Mouse (Mus musculus) heart, adult 11 months (tissue): ENCODE data around the gene Arl2.
"Not testable (repeated sequence)": the region's sequence is repeated elsewhere in the genome, so short reads cannot be mapped to it uniquely, and the experiment has no call there.

Experiments
- DNase-seq: peaks from one replicate; pipeline ENCODE4 v3.0.0; 2022

Arl2 gene

DNA sequence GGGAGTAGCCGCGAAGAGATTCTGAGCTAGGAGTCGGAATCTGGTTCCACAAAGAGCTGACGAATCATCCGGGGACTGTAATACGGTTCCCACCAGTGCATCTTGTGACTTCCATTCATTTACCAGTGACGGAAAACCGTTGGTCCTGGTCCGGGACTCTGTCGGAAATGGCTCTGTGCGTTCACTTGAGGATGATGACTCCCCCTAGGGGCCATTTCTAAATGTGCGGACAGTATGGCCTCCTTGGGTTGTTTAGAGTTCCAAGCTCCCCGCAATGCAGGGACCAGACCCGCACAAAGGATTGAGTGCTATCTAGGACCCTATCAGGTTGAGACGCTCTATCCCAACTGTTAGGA is at the start of gene Arl2:
Arl2 (minus strand) TSS at position 155 of the 356 bp plus-strand sequence.
- DNase-seq = no peak

DNA sequence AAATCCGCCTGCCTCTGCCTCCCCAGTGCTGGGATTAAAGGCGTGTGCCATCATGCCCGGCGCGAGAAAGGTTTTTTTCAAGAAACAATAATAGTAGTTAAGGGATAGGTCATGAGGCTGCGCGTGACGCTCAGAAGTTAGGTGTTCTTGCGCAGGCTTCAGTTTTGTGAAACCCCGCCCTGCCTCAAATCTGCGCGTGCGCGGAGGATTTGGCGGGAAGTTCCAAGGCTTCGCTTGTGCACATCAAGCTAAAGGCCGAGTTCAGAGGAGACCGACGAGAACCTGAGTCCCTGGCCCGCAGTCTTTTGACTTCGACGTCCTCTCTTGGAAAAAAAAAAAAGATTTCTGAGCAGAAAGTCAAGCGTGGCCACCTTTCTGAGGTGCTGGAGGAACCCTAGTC is 42.8 kb upstream of the Arl2 start, which contains the start of gene Majin:
Majin (plus strand) TSS at position 258 of the 400 bp plus-strand sequence.
- DNase-seq = no peak

DNA sequence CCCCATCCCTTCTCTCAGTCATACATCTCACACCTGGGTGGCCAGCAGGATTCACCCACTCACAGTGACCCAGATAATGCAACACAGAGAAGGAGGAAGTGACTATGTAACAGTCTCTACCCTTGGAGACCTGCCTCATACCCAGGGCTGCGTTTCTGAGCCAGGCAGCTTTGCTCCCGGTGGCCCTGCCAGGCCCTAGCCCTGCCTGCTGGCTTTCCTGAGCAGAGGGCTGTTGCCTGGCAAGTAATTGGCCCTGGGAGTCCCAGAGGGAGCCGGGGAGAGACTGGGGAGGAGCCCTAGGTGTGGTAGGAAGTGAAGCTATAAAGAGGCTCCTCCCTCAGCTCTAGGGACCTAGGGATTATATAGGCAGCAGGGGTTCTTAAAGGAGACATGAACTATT is 41.2 kb upstream of the Arl2 start:
- no peak for DNase-seq

DNA sequence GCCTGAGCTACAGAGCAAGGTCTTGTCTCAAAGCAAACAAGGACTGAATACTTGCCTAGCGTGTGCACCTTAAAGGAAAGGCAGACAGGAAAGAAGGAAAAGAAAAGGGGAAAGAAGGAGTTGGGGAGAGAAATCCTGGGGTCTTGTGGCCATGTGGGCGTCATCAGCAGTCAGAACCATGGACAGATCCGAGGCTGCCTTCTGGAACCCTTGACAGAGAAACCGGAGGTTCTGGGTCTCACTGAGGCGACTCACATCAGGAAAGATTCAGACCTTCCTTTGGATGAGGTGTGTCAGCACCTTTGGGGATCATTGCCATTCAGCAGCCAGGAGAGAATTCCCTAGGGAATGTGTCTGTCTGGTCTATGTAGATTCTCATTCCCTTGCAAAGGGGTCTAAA is 40.3 kb upstream of the Arl2 start:
- DNase-seq = no peak

DNA sequence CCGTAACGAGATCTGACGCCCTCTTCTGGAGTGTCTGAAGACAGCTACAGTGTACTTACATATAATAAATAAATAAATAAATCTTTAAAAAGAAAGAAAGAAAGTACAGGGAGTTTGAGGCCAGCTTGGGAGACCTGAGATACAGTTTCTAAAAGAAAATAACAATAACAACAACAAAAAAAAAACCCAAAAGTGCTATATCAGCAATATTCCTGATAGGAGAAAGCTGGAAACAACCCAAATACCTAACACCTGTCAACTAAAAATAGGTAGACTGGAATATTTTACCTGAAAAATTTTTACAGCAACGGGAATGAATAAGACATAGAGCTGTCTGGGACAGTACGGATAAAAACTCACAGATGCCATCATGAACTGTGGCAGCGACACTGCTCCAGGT is 37.4 kb upstream of the Arl2 start:
- DNase-seq = no peak

DNA sequence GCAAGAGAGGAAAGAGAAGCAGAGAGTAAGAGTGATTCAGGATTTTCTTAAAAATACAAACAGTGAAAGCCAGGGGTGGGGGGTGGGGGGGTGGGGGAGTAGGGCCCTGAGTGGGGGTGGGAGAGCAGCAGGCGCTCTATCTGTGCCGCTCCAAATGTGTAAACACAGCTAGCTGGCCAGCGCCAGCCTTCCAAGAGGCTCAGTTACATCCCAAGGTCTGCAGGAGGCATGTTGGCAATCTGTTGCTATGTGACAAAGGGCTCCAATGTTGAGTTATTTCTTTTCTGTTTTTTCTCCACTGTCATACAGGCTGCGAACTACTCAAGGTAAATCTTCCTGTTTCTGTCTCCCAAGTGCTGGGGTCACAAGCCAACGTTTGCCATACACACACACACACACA is 33.4 kb upstream of the Arl2 start:
- no peak for DNase-seq

DNA sequence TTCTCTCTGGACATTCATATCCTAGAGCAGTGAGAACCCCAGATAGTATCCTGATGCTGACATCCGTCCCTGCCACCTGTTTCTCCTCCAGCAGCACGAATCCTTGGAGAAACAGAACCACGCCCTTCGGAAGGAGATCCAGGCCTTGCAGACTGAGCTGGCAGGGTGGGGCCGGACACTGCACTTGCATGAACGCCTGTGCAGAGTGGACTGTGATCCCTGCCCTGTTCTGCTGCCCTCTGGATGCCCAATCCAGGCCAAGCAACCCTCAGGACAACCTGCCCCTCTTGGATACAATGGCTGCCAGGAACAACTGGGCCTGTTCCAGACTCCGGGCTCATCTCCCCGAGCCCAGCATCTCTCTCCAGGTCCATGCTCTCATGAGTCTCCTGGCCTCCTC is 29.9 kb upstream of the Arl2 start:
- no peak for DNase-seq

DNA sequence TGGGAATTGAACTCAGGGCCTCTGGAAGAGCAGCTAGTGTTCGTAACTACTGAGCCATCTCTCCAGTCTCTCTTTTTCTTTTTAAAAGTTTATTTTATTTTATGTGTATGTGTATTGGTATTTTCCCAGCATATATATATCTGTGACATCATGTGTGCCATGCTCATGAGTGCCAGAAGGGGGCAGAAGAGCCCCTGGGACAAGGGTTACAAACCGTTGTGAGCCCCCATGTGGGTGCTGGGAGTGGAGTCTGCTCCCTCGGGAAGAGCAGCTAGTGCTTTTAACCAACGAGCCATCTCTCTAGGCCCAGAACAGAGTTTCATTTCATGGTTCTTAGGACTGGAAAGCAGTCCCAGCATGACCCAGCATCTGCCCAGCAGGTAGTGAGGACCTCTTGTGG is 25.4 kb upstream of the Arl2 start:
- DNase-seq = no peak

DNA sequence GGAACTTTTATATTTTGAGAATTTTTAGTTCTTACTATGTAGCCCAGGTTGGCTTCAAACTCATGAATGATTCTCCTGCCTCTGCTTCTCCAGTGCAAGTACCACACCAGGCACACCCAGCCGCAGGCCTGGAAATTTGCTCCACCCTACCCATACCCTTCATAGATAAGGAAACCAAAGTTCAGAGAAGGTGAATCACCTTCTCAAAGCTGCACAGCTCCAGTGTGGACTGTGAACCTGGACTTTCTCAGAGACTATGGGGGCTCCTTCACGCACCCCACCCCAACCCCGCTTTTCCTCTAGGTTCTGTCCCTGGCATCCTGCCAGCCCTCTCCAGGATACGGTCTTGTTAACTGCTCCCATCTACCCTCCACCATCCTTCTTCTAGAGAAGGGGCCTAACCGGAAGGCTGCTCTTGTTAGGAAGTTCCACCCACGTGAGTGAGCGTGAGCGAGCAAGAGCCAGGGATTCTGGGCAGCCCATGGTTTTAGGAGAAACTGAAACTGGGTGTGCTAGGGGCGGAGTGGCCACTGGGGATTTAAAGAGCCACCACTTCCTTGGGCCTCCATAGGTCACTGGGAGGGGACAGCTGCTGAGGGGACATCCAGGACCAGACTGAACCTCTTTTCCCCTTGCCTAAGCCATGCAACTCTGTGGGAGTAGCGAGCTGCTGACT is 22.7 kb upstream of the Arl2 start:
- DNase-seq = peak; percentile 98

DNA sequence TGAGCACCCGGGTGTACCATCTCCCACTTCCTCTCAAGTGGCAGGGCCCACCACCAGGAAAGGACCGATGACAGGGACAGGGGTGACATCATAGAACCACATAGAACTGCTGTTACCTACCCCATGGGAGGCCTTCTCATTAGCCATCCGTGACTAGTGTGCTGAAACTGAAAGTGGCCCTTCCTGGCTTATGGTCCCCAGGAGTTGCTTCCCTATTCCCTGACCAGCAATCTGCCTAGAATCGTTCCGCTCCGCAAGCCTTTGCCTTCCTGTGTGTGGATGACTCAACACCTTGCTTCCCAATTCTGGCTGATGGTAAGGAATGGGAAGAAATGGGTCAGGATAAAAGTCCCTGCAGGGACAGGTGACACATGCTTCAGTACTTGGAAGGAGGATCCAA is 15.9 kb upstream of the Arl2 start:
- DNase-seq = peak; percentile 90

DNA sequence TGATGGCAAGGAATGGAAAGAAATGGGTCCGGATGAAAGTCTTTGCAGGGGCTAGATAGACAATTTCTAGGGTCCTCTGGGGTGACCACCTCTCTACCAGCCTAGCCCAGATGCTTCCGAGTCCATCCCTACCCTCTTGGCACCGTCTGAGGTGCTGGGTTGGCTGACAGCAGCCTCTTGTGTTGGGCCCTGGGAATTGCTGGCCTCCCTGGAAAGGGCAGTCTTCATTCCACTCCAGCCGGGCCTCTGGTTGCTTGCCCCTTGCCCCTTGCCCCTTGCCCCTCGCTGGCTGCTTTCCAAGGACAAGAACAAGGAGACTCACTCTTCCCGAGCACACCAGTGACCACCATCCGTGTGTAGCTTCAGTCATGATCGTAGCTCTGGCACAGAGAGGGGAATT is 15.0 kb upstream of the Arl2 start:
- no peak for DNase-seq

DNA sequence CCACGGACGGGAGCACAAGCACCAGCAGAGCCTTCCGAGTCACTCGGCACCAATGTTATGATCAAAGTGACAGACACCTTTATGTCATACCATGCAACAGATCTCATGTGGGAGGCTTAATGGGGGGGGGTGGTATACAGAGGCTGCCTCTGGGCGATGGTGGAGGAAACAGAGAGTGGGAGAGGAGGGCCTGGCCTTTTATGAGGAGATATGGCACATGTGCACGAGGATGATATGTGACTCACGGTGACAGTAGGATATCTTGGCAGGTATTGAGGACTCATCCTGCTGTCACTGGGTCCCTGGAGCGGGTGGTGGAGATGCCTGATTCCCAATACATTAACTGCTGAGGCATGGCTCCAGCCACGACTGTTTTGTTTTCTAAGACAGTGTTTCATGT is 13.8 kb upstream of the Arl2 start:
- DNase-seq = no peak

DNA sequence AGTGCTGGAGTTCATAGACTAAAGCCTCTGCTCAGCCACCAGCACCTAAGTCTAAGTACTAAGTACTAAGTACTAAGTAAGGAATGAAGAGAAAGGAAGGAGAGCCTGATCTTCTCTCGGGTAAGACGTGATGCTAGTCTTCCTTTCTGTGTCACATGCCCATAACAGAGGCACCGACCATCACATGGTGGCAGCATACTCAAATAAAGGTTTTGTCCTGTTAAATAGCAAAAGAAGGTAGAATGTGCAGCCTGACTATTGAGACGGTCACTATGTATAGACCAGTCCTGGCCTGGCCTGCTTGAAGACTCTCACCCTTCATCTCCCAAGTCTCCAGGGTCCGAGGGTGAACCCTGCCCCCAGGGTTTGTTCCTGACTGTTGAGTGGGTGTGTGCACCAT is 3.5 kb upstream of the Arl2 start:
- DNase-seq = no peak

DNA sequence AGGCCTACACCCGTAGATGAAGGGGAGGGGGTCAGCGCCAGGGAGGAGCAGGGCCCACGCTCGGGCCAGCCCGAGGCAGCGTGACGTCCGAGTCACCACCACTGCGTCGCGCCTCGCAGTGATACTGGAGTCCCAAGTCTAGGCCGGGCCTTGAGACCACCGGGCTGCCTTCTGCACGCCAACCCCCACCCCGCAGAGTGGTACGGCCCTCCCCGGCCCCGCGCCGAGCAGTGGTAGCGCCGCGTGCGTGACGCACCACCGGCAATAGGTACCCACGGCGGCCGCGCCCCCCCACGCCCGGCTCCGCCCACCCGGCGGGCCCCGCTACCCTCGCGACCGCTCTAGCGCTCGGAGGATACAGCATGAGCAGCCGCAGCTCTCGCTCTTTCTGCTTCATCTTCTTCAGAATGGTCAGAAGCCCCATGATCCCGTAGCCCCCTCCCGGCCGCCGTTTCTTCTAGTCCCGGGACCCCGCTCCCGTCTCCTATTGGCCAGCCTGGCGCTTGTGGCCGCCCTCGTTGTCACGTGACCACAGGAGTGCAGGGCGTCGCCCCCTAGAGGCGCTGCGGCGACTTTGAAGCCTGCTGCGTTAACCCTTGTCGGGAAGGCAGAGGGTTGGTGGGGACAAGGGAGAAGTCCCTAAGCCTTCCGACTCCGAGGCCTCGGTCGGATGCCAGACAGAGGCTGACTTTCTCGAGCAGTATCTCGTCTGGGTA is 512 bp downstream of the Arl2 start, which contains the start of gene Batf2:
Batf2 (plus strand) TSS at position 306 of the 716 bp plus-strand sequence.
- DNase-seq = peak; percentile 99

DNA sequence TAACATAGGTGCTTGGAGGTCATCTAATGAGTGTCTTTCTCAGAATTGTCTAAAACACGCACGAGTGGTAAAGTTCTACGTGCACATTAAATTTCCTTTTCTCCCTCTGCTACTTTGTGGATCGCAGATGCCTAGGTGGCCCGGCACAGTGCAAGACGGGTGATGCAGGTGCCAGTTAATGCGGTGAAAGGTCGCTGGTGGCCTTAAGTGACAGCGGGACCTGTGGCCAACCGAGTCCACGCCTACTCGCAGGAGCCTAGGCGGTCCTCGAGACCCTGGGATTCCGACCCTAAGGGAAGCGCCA is 1.0 kb downstream of the Arl2 start:
- DNase-seq = no peak

DNA sequence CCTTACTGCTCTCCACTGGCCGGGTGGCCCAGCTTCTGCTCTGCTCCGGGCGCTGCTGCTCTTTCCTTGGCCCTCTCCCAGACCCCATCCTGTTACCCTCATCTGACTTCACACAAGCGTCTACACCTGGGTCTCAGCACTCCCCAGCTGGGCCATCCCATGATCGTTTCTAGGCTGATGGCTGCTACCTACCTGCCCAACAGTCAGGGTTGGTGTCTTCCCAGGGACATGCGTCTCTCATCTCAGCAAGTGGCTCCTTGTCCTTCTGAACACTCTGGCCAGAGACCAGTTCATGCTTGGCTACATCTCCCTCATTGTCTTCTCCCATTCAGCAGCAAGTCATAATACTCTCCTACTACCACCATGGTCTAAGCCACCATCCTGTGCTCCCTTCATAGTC is 1.6 kb downstream of the Arl2 start:
- DNase-seq = peak; percentile 94

DNA sequence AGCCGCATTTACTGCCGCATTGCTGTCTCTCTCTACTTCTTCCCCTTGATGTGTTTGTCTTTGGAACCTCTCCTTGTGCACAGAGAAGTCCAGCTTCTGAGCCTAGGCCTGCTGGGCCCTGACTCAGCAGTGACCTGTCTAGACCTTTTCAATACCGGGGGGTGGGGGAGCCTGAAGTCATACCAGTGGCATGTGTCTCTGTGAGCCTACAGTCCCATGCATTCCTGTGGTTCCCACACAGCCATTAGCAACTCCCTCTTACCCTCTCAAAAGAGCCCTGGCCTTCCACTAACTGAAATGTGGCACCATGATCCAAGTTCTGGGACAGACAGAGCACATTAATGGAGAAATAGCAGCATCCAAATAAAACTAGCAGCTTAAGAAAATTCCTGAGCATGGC is 5.0 kb downstream of the Arl2 start:
- DNase-seq = no peak

DNA sequence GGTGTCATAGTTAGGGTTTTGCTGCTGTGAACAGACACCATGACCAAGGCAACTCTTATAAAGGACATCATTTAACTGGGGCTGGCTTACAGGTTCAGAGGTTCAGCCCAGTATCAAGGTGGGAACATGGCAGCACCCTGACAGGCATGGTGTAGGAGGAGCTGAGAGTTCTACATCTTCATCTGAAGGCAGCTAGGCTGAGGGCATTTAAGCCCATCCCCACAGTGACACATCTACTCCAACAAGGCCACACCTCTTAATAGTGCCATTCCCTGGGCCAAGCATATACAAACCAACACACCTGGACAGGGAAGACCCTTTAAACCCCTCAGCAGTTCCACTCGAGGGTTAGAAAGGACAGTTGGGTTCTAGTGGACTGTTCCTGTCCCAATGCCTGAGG is 8.2 kb downstream of the Arl2 start:
- DNase-seq = not testable (repeated sequence)

DNA sequence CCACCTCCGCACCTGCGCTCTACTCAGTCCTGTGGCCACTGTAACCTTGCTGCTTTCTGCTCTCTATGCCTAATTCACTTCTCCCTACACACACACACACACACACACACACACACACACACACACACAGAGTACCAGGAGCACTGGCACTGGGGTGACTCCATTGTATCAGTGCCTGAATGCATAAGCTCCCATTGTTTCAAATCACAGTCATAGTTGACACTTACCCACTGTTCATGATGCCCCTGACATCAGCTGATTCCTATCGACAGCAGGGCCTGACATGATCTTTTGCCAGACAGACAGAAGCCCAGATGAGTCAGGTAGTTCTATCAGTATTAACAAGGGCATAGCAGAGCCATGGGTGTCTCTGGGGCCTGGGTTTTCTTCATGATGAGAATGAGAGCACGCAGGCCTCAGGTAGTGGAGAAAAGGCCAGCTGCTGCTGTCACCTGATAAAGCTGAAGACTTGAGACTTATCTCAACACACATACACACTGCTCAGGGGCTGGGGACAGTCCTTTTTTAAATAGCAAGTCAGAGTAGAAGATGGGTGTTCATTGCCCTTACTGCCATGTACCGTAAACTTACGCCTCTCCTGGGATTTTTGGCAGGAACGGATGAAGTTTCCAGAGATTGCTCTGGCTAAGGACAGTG is 9.0 kb downstream of the Arl2 start:
- no peak for DNase-seq

DNA sequence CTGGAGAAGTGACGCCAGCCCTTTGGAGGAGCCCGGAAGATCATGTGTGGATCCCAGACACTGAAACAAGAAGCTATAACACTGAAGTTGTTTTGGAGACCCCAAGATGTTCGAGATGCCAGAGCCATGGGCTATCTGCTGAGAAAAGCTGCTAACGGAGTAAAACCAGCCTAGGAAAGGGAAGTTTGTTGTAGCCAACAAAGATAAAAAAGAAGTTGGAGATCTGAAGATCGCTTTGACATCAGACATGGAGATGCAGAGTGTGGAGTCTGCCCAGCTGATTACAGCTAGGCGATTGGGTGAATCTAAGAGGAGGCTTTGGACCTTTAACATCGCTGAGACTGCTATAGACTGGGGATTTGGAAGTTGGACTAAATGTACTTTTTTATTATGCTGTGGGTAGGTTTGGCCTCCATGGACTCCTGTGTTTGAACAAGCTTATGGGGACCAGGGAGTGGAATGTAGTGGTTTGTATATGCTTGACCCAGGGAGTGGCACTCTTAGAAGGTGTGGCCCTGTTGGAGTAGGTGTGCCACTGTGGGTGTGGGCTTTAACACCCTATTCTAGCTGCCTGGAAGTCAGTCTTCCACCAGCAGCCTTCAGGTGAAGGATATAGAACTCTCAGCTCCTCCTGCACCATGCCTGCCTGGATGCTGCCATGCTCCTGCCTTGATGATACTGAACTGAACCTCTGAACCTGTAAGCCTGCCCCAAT is 10.8 kb downstream of the Arl2 start:
- DNase-seq = not testable (repeated sequence)

DNA sequence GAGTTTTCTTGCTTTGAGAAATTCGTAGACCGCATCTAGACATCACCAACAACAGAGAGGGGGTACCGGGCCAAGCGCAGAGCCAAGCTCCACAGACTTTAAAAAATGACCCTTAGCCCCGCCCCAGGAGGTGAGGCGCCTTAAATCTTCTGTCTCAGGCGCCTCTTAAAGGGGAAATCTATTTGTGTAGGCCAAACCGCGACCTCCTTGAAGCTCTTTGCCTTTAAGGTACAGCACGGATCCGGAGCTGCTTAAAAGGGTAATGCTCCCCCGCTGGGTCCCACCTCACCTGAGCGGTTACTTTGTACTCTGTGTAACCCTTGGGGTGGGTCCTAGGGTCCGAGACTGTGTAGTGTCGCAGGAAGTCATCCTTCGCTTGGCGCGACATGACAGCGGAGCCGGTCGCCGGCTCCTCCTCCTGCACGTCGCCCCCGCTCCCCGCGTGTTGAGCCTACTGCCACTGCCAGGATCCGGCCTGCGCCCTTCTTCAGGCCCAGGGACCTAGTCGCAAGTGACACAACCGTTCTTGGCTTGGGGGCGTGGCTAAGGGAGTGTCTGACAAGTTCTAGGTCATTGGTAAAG is 13.5 kb downstream of the Arl2 start, which contains the start of gene Snx15:
Snx15 (minus strand) TSS at position 545 of the 582 bp plus-strand sequence.
- DNase-seq = peak; percentile 99

DNA sequence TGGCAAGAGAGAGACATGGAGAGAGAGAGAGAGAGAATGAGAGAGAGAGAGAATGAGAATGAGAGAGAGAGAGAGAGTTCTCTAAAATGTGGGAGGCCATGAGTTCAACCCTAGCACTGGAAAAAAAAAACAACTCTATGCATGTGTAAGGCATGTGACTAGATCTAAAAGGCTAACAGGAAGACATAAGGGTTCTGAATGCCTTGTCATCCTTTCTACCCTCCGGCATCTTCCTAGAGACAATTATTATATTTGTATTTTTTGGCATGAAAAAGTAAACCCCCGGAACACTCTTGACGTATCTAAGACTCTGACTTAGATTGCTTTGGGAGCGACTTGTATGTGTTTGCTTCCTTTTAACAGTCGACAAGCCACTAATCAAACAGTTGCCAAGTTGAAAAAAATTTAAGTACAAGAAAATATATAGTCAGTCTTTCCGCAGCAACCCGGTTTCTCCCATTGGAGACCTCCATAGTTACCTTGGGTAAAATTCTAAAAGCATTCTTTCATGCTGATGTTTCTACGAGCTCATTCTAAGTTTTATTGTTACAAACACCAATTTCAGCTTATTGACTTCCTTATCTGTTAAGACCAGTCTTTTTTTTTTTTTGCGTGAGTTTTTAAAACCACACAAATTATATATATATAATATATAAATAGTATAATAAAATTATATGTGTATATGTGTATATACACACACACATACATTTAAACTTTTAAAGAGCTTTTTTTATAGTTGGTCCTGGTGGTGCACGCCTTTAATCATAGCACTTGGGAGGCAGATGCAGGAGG is 14.4 kb downstream of the Arl2 start:
- DNase-seq = no peak
